Mouse (Mus musculus): ENCODE data around the gene Trio. TPM values are rescaled to one million over a fixed set of nuclear protein-coding genes. Genes with fewer than 3 reads are reported as not detected.

Trio gene
- polyA plus RNA-seq, 1 experiment from 2014 or later, result 32.9 TPM

- Histone ChIP-seq H3K27me3 (no peaks in the 10 kb centered on the region), H3K36me3 (no peaks in the 10 kb centered on the region), H3K4me3 (no peak overlapping the region), H3K27ac (replicated peaks) (no peak overlapping the region), H3K9ac (no peak overlapping the region), H3K4me1 (replicated peaks) (no peaks in the 10 kb centered on the region), H3K9me3 (no peaks in the 10 kb centered on the region), H3K4me2 (no peak overlapping the region)
- 78% methylated on average over 10 of the region's 10 CpGs for WGBS
- no peak for ATAC-seq (ENCODE audit: low read depth)
Measured at GRCm38 (mm10) chr15:28034636-28035035, 9.0 kb upstream of the Trio start.

GRCm38 (mm10) chr15:28029371-28029770, 3.7 kb upstream of the Trio start:
- H3K9ac ChIP-seq, result no peak overlapping the region
- no peaks in the 10 kb centered on the region for H3K9me3 ChIP-seq
- no peaks in the 10 kb centered on the region for H3K27me3 ChIP-seq
- no peak for ATAC-seq (ENCODE audit: low read depth)
- H3K36me3 ChIP-seq, result no peaks in the 10 kb centered on the region
- peaks cover 10% of the 10 kb centered on the region for H3K4me1 ChIP-seq (replicated peaks)
- 89% methylated on average over 7 of the region's 7 CpGs for WGBS
- no peak overlapping the region for H3K27ac ChIP-seq (replicated peaks)
- no peak overlapping the region for H3K4me2 ChIP-seq
- H3K4me3 ChIP-seq, result no peak overlapping the region

GRCm38 (mm10) chr15:28028542-28028941, 2.9 kb upstream of the Trio start:
- Histone ChIP-seq H3K9me3 (no peaks in the 10 kb centered on the region), H3K36me3 (no peaks in the 10 kb centered on the region), H3K27me3 (no peaks in the 10 kb centered on the region), H3K27ac (replicated peaks) (no peak overlapping the region), H3K4me3 (no peak overlapping the region), H3K4me1 (replicated peaks) (peaks cover 16% of the 10 kb centered on the region), H3K4me2 (no peak overlapping the region), H3K9ac (no peak overlapping the region)
- 97% methylated on average over 6 of the region's 6 CpGs for WGBS
- no peak for ATAC-seq (ENCODE audit: low read depth)

- no peaks in the 10 kb centered on the region for H3K36me3 ChIP-seq
- peak overlapping the region; percentile 99 for H3K27ac ChIP-seq (replicated peaks)
- H3K9me3 ChIP-seq, result no peaks in the 10 kb centered on the region
- WGBS, result under 1% methylated on average over 18 of the region's 18 CpGs
- H3K9ac ChIP-seq, result peak overlapping the region; percentile 64
- peak overlapping the region; percentile 97 for H3K4me3 ChIP-seq
- H3K4me2 ChIP-seq, result peak overlapping the region; percentile 89
- no peak; the same call in 1 of the 2 replicates for ATAC-seq (ENCODE audit: low read depth)
- no peaks in the 10 kb centered on the region for H3K27me3 ChIP-seq
- peaks cover 40% of the 10 kb centered on the region for H3K4me1 ChIP-seq (replicated peaks)
Measured at GRCm38 (mm10) chr15:28026167-28026481, 476 bp upstream of the Trio start.

GRCm38 (mm10) chr15:28024965-28025338, 696 bp downstream of the Trio start:
- peak; percentile 36 for ATAC-seq (ENCODE audit: low read depth)
- WGBS, result under 1% methylated on average over 54 of the region's 54 CpGs

GRCm38 (mm10) chr15:28024031-28024964, 1.4 kb downstream of the Trio start:
- under 1% methylated on average over 79 of the region's 81 CpGs for WGBS
- Histone ChIP-seq H3K9me3 (no peaks in the 10 kb centered on the region), H3K4me3 (peak overlapping the region; percentile 97), H3K27me3 (no peaks in the 10 kb centered on the region), H3K4me1 (replicated peaks) (peaks cover 57% of the 10 kb centered on the region), H3K9ac (peak overlapping the region; percentile 99), H3K4me2 (peak overlapping the region; percentile 89), H3K36me3 (no peaks in the 10 kb centered on the region), H3K27ac (replicated peaks) (peak overlapping the region; percentile 99)
- peak; percentile 24 for ATAC-seq (ENCODE audit: low read depth)

More at GRCm38 (mm10) chr15:28024965-28025338, 696 bp downstream of the Trio start:
- Histone ChIP-seq H3K4me1 (replicated peaks) (peaks cover 50% of the 10 kb centered on the region), H3K9ac (peak overlapping the region; percentile 99), H3K9me3 (no peaks in the 10 kb centered on the region), H3K27me3 (no peaks in the 10 kb centered on the region), H3K36me3 (no peaks in the 10 kb centered on the region), H3K4me3 (peak overlapping the region; percentile 97), H3K27ac (replicated peaks) (peak overlapping the region; percentile 99), H3K4me2 (peak overlapping the region; percentile 89)

GRCm38 (mm10) chr15:28021591-28022209, 3.9 kb downstream of the Trio start:
- peak overlapping the region; percentile 18 for H3K4me3 ChIP-seq
- no peaks in the 10 kb centered on the region for H3K27me3 ChIP-seq
- no peaks in the 10 kb centered on the region for H3K36me3 ChIP-seq
- peaks cover 68% of the 10 kb centered on the region for H3K4me1 ChIP-seq (replicated peaks)
- no peaks in the 10 kb centered on the region for H3K9me3 ChIP-seq
- peak overlapping the region; percentile 89 for H3K4me2 ChIP-seq
- peak overlapping the region; percentile 55 for H3K9ac ChIP-seq
- 4% methylated on average over 15 of the region's 15 CpGs for WGBS
- ATAC-seq (ENCODE audit: low read depth), result no peak
- peak overlapping the region; percentile 28; the same call in 1 of the 2 replicates for H3K27ac ChIP-seq (replicated peaks)

- H3K4me1 ChIP-seq (replicated peaks), result peaks cover 79% of the 10 kb centered on the region
- no peak overlapping the region for H3K27ac ChIP-seq (replicated peaks)
- no peaks in the 10 kb centered on the region for H3K27me3 ChIP-seq
- H3K36me3 ChIP-seq, result no peaks in the 10 kb centered on the region
- H3K4me3 ChIP-seq, result no peak overlapping the region
- H3K9me3 ChIP-seq, result no peaks in the 10 kb centered on the region
- H3K4me2 ChIP-seq, result no peak overlapping the region
- H3K9ac ChIP-seq, result no peak overlapping the region
- WGBS, result 60% methylated on average over 7 of the region's 7 CpGs
- no peak for ATAC-seq (ENCODE audit: low read depth)
Measured at GRCm38 (mm10) chr15:28019393-28020070, 6.1 kb downstream of the Trio start.

- peaks cover 71% of the 10 kb centered on the region for H3K4me1 ChIP-seq (replicated peaks)
- ATAC-seq (ENCODE audit: low read depth), result no peak
Measured at GRCm38 (mm10) chr15:28007516-28007915, 18.1 kb downstream of the Trio start.

GRCm38 (mm10) chr15:28004192-28004767, 21.4 kb downstream of the Trio start:
- Histone ChIP-seq H3K4me2 (no peak overlapping the region), H3K4me1 (replicated peaks) (peaks cover 83% of the 10 kb centered on the region), H3K27me3 (no peaks in the 10 kb centered on the region), H3K4me3 (no peak overlapping the region), H3K36me3 (no peaks in the 10 kb centered on the region), H3K9me3 (no peaks in the 10 kb centered on the region), H3K27ac (replicated peaks) (no peak overlapping the region), H3K9ac (no peak overlapping the region)
- ATAC-seq (ENCODE audit: low read depth), result no peak
- WGBS, result 25% methylated on average over 5 of the region's 5 CpGs

More at GRCm38 (mm10) chr15:28007516-28007915, 18.1 kb downstream of the Trio start:
- no peak overlapping the region for H3K27ac ChIP-seq (replicated peaks)
- WGBS, result 76% methylated on average over 3 of the region's 3 CpGs
- H3K36me3 ChIP-seq, result no peaks in the 10 kb centered on the region
- H3K9ac ChIP-seq, result no peak overlapping the region
- H3K27me3 ChIP-seq, result no peaks in the 10 kb centered on the region
- H3K9me3 ChIP-seq, result no peaks in the 10 kb centered on the region
- no peak overlapping the region for H3K4me2 ChIP-seq
- no peak overlapping the region for H3K4me3 ChIP-seq

GRCm38 (mm10) chr15:28002515-28002914, 23.1 kb downstream of the Trio start:
- H3K4me1 ChIP-seq (replicated peaks), result peaks cover 85% of the 10 kb centered on the region

GRCm38 (mm10) chr15:28001299-28001698, 24.3 kb downstream of the Trio start:
- Histone ChIP-seq H3K9ac (no peak overlapping the region), H3K4me3 (no peak overlapping the region), H3K27ac (replicated peaks) (no peak overlapping the region), H3K36me3 (peaks cover 2% of the 10 kb centered on the region; the same call in 1 of the 2 replicates), H3K9me3 (no peaks in the 10 kb centered on the region), H3K4me2 (no peak overlapping the region), H3K4me1 (replicated peaks) (peaks cover 87% of the 10 kb centered on the region), H3K27me3 (no peaks in the 10 kb centered on the region)
- WGBS, result 46% methylated on average over 4 of the region's 4 CpGs
- ATAC-seq (ENCODE audit: low read depth), result no peak

More at GRCm38 (mm10) chr15:28002515-28002914, 23.1 kb downstream of the Trio start:
- Histone ChIP-seq H3K4me3 (no peak overlapping the region), H3K36me3 (no peaks in the 10 kb centered on the region), H3K27me3 (no peaks in the 10 kb centered on the region), H3K27ac (replicated peaks) (no peak overlapping the region), H3K4me2 (no peak overlapping the region), H3K9me3 (no peaks in the 10 kb centered on the region), H3K9ac (no peak overlapping the region)
- 46% methylated on average over 3 of the region's 3 CpGs for WGBS
- ATAC-seq (ENCODE audit: low read depth), result no peak
